Mouse (Mus musculus): Measurements from ENCODE around the gene Eipr1. TPM values are rescaled to one million over a fixed set of nuclear protein-coding genes. Genes with fewer than 3 reads are reported as not detected.
"Not testable (repeated sequence)": the region's sequence is repeated elsewhere in the genome, so short reads cannot be mapped to it uniquely, and the experiment has no call there.

Gene Eipr1
- 10 to 100 TPM; 63.9 to 65.5 TPM for total RNA-seq (2021)

DNA sequence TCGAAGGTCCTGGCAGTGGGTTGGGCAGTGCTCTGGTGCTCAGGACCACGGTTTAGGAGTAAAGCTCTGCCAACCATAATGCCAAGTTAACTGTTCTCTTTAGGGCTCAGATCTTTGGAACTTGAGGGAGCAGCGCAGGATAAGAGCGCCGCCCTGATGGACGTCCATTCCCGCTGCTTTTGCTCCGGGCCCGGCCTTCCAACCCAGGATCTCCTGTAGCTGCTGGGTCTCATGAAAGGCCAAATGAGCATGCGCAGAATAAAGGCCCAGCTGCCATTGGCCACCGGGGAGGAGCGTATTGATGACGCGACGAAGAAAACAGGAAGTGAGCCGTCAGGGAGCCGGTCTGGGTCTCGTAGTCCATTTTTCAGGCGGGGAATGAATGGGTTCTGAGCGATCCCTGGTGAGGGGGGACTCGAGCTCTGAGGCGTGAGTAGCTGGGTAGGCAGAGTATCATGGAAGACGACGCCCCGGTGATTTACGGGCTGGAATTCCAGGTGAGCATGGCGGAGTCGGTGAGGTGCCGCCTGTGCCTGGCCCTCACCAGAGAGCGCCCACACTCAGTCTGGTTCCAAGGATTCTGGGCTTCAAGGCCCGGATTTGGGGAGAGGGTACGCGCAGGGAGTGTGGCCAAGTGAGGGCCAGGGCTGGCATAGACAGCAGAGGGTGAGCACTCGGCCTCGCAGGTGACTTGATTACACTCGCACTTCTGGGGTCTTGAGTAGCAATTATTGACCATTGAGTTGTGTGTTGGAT lies at the start of gene Eipr1:
Eipr1 (plus strand) TSS at position 296 of the 756 bp plus-strand sequence.
- intact Hi-C loops (cut with DNase I): loop anchor here (2.0 to 5.0 kb wide), 2 partner anchors 49 to 77 kb away; partner anchors contain the start of gene Adi1
- DNase-seq (ENCODE audit: low spot score in 2 of 2): peak; percentile 89 to 91

DNA sequence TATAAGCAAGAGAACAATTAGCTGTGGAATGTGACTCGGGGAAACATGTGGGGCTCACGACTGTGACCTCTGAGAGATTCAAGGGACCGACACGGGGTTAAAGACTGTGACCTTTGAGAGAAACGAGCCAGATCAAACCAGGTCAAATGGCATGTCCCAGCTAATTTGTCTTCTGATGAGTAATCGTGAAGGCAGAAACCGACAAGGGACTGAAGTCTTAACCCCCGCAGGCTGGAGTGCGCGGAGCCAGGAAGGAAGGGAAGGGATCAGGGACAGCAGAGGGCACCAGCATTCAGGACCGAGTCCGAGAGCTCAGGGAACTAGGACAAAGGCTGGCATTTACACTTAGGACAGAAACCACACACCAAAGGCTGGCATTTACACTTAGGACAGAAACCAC lies 47.2 kb upstream of the Eipr1 start:
- intact Hi-C loops (cut with DNase I): loop anchor here (5.0 to 10.0 kb wide), 2 partner anchors 48 to 430 kb away; partner anchors contain the start of genes Eipr1 and Trappc12
- DNase-seq (ENCODE audit: low spot score in 2 of 2): no peak

DNA sequence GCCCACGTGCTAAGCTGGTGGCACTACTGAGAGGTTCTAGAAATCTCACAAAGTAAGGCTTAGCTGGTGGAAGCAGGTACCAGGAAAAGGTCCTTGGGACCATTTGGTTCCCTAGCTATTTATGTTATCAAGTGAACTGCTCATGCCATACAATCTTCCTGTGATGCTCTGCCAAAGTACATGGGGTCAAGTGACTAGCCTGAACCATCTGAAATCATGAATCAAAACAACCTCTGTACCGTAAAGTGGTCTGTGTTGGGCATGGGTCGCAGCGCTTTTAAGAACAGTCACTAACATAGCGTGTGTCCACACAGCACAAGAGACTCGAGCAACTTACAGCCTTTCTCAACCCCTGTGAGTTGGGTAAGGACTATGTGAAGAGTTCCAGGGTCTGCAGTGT lies 46.4 kb upstream of the Eipr1 start:
- DNase-seq (ENCODE audit: low spot score in 2 of 2): no peak
- intact Hi-C loops (cut with DNase I): loop anchor here (10.0 kb wide), 1 partner anchor 430 kb away; no protein-coding TSS in a partner anchor

DNA sequence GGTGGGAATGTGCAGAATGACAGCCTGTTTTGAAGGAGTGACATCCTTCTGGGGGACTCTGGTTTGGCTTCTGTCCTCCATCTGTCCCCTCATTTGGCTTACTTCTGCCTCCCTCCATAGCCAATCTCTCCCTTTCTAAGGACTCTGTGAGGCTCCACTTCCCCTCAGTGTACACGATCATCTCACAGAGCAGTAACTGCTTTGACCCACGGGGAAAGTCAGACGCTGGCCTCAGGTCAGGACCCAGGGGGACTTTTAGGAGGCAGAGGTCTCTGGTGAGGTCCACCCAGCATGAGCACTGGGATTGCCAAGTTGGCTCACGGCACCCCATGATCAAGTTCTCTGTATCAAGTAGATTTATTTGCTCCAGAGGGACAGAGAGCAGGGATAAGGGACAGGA lies 43.4 kb upstream of the Eipr1 start:
- no peak for DNase-seq (ENCODE audit: low spot score in 2 of 2)

DNA sequence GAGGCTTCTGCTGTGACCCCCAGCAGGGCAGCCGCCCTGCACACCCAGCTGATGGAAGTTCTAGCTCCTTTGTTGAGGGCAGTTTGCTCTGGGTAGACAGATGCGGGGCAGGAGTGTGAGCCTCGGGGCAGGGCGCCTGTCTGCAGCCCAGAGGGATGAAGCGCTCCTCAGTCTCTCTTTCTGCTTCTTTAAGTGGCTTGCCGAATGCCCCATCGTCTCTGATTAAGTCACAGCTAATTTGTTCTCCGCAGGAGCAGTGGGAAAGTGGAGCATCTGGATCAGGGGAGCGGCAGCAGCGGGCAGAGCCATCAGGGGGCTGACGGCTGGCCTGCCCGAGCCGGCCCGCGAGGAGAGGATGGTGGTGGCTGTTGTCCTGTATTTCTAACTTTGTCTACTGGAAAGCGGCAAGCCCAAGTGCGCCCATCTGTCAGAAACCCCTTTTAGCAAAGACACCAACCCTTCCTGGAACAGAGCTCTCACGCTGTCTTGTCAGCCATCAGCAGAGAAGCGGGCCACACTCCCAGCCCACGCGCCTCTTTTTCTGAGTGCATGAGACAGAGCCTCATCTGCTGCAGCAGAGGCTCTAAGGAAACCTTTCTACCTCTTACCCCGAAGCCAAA lies 40.9 kb upstream of the Eipr1 start:
- DNase-seq (ENCODE audit: low spot score in 2 of 2): peak; percentile 84 to 86
- intact Hi-C loops (cut with DNase I): no loop called here

More for the DNA sequence above, 43.4 kb upstream of the Eipr1 start:
- intact Hi-C loops (cut with DNase I): loop anchor here (10.0 kb wide), 1 partner anchor 427 kb away; no protein-coding TSS in a partner anchor

DNA sequence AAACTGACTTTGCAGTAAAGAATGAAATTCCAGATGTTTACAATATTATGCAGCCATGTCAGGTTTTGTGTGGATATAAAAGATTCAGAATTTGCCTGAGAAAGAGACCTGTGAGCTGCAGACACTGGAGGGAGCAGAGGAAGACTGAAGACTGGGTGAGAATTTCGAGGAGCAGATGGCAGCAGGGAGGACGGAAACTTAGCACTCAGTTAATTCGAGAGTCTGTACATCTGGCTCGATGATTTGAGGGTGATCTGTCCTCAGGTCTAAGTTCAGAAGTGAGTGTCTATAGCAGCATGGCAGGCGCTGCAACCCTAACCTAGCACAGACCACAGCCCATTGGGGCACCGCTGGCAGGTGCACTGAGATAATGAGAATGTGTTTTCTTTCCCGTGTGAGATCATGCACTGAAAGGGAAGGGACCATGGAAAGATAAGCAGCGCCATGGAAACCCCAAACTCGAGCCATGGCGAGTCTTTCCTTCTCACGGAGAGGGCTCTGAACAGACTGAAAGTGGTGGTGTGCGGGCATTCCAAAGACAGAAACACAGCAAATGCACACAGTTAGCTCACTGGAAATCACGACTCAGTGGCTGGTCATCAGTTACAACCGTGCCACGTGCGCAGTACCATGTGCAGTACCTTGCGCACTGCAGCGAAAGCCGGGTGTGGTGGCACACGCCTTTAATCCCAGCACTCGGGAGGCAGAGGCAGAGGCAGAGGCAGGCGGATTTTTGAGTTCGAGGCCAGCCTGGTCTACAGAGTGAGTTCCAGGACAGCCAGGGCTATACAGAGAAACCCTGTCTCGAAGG lies 36.6 kb upstream of the Eipr1 start:
- DNase-seq (ENCODE audit: low spot score in 2 of 2): no peak
- intact Hi-C loops (cut with DNase I): no loop called here

DNA sequence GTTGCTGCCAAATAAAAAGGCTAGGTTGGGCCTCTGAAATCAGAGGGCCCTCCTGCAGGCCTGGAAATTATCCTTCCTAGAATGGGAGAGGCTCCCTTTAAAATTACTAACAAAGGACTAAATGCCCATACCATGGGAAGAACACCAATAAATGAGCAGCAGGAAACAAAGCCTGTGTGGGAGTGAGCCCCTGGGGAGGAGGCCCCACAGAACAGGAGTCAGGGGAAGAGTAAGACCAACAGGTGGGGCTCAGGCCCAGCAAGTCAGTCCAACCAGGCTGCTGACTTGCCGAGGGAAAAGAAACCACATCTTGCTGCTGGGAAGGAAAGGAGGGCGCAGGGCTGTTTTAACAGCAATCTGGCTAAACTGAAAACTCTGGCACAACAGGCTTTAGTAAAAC lies 34.5 kb upstream of the Eipr1 start:
- DNase-seq (ENCODE audit: low spot score in 2 of 2): no peak
- intact Hi-C loops (cut with DNase I): no loop called here

DNA sequence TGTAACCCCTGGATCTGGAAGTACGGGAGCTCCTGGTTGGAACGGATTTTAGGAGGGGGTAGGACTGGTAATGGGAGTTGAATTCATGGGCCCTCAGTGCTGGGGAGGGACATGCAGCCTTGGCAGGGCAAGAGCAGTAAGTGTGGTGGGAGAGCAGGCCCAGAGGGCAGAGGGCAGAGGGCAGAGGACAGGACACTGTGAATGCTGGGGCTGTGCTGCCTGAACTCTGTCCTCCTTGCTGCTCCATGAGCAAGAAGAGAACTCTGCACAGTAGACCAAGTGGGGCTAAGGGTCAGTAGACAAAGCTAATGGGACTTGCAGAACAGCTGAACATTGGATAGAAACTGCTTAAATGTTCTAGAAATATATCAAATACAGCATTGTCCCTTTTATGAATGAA lies 33.5 kb upstream of the Eipr1 start:
- no peak for DNase-seq (ENCODE audit: low spot score in 2 of 2)
- intact Hi-C loops (cut with DNase I): no loop called here

DNA sequence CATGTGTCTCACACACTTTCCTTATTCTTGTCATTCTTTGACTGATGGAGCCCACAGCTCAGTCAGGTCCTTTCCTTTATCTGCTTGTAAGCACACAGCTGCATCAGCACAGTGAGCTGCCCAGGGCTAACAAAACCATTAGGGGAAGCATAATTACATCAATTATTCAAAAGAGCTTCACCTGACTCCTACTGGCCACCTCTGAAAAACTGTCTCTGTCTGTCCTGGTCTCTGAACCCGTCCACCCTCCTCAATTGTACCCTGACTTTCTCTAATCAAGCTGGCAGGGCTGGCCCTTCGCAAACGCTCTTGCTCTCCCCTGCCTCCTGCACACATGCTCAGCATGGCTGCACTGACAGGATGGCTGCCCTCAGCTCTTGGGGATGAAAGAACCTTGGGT lies 27.2 kb upstream of the Eipr1 start:
- intact Hi-C loops (cut with DNase I): no loop called here
- DNase-seq (ENCODE audit: low spot score in 2 of 2): no peak

DNA sequence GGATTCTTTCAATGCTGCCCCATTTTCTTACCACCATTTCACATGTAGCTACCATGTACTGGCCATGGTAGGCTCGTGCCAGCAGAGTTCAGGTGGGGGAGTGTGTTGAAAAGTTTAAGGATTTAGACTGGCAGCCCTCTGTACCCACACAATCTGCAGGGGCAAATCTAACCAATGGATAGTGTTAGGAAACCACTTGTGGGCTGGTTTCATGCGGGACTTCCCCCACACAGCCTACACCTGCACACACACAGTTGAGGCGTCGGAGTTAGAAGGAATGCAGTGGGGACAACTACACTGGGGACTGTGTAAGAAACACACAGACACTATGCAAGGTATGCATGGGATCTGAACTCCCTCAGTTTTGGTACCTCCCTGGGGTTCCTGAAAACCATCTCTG lies 25.4 kb upstream of the Eipr1 start:
- intact Hi-C loops (cut with DNase I): no loop called here
- no peak for DNase-seq (ENCODE audit: low spot score in 2 of 2)

DNA sequence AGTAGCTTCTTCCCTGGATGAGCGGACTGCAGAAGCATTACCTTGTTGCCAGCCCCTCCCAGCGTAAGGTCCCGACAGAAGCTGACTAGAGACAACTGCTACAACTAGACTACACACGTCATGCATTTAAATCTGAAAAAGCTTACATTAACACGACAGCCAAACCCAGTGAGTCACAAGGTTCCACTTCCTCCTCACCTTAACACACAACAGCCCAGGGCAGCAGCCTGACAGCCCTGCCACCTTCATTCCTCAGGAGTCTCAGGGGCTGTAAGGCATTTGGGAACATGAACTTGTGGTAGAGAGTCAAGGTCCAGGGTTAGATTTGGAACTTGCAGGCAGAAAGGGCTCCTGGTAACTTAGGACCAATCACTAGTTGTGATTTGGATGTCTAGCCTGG lies 24.5 kb upstream of the Eipr1 start:
- intact Hi-C loops (cut with DNase I): no loop called here
- no peak for DNase-seq (ENCODE audit: low spot score in 2 of 2)

DNA sequence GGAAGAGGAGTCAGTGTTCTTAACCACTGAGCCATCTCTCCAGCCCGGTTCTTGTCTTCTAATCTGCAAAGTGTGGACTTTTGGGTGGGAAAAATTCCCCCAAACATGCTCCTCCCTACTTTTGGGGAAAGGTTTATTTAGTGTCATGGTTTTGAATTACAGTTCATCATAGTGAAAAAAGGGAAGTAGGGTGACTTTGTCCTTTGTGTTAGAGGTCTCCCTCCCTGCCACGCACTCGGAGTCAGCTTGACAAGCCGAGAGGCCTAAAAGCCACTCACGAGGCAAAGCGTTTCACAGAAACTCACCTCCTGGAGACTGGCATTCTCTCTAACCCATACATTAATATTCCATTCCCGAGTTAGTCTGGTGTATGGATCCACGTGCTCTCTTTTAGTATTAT lies 19.0 kb upstream of the Eipr1 start:
- intact Hi-C loops (cut with DNase I): no loop called here
- DNase-seq (ENCODE audit: low spot score in 2 of 2): no peak

DNA sequence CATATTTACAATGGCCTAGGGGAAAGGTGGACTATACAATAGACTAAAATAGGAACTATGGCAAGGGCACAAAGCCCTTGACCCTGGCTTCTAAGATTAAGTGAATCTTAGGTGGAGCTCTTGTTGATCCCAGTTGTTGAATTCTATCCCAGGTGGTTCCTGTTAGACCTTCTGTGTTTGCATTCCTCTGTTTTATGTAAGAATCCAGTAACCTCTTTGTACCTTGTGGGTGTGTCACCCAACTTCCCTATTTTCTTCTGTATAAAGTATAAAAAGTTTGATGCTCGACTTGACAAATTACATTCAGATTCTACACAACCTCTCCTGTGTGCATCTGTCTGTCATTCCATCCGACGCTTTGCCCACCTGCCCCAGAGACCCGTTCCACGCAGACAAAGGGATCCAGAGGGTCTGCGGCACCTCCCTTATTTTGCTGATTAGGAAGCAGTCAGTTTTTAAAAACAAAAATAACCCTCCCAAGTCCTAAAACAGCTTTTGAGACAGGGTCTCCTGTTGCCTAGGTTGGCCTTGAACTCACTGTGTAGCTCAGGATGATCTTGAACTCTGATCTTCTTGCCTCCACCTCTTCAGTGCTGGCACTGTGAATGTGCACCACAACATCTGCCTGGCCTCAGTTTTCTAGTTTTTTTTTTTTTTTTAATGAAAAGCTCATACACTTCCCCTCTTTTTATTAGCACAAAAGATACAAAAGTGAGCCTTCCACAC lies 17.9 kb upstream of the Eipr1 start:
- DNase-seq (ENCODE audit: low spot score in 2 of 2); intact Hi-C loops (cut with DNase I): not testable (repeated sequence)

DNA sequence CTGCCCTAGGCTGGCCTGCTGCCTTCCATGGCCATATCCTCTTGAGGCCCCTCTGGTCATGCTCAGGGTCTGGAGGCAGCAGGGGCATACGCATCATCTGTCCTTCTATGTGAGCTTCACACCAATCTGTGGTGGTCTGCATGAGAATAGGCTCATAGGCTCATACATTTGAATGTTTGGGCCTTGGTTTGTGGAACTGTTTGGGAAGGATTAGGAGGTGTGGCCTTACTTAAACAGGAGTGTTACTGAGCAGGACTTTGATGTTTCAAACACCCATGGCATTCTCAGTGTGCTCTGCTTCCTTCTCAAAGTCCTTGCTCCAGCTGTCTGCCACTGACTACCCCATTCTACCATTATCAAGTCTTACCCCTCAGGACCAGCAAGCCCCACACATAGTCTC lies 17.3 kb upstream of the Eipr1 start:
- no peak for DNase-seq (ENCODE audit: low spot score in 2 of 2)
- intact Hi-C loops (cut with DNase I): no loop called here

DNA sequence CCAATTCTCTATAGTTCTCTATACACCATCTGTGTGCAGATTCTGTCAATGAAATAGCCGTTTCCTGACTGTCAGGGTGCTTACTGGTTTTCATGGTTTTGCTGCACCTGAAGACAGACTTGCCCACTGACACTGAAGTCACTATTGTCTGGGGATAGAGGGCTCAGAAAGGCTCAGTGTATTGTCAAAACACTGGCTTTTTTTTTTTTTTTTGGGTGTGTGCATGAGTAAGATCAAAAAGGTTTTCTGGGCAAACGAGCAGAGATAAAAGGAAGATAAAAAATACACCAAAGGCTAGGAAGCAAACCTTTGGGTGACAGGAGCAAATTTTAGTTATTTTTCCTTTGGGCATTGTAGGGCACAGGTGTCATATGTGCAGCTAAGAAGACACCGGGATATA lies 16.3 kb upstream of the Eipr1 start:
- intact Hi-C loops (cut with DNase I): no loop called here
- no peak for DNase-seq (ENCODE audit: low spot score in 2 of 2)

DNA sequence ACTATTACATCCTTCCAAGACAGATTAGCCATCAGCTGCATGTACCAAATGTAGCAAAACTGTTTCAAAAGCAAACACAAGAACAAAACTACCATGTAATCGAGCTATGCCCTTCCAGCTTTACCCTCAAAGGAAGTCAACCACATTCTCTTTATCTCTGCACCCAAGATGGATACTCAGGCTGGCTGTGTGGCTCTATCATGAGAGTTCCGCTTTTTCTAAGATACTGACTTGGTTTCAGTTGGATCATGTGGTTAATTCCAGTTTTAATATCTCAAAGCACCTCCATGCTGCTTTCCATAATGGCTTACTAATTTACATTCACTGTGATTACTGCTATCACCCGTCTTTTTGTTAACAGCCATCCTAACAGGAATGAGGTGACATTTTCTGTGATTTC lies 8.3 kb upstream of the Eipr1 start:
- DNase-seq (ENCODE audit: low spot score in 2 of 2): no peak
- intact Hi-C loops (cut with DNase I): no loop called here

DNA sequence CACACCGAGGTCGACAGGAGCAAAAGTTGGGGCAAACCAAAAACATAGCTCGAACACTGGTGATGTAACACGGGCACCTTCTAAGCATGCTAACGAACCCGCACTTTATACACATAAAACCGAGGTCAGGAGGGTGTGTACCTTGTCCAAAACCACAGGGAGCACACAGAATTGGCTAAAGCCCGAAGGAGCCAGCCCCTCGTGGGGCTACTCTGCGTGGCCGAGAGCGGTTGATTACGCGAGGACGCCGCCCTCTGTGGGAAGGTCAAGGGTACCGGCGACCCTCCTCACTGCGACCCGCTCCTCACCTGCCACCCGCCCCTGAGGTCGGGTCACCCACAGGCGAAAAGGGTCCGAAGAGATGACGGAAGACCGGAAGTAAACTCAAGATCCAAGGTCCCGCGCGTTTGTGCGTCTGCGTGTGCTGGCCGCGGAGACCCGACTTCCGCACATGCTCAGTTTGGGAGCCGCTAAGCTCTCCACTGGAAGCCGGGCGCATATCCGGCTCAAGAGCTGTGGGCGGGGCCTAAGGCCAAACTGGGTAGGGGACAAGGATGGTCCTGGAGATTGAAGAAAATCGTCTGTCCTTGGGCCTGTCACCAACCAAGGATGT lies 1.5 kb upstream of the Eipr1 start, which contains the start of gene Trappc12:
Trappc12 (minus strand) TSS at position 452 of the 613 bp plus-strand sequence.
- intact Hi-C loops (cut with DNase I): loop anchor here (2.0 to 5.0 kb wide), 2 partner anchors 48 to 75 kb away; partner anchors contain the start of gene Adi1

DNA sequence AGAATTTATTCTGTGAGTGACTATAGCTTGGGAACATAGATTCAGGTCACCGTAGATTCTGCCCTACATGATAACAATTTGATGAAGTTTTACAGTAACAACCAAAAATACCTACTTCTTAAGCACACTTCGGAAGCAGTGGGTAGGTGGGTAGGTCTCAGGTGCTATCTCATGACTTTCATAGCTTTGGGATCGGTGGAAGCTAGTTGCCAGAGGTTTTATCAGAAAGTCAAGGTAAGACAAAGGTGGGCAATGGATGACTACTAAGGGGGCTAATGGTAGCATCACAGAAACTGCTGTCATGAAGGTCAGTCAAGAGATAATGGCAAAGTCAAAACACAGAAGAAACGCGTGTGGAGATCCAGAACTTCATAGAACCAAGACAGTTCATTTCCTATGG lies 727 bp upstream of the Eipr1 start:
- DNase-seq (ENCODE audit: low spot score in 2 of 2): no peak
- intact Hi-C loops (cut with DNase I): loop anchor here (2.0 to 5.0 kb wide), 2 partner anchors 49 to 76 kb away; partner anchors contain the start of gene Adi1

More for the DNA sequence above, 1.5 kb upstream of the Eipr1 start, which contains the start of gene Trappc12:
- DNase-seq (ENCODE audit: low spot score in 2 of 2): peak; percentile 83

DNA sequence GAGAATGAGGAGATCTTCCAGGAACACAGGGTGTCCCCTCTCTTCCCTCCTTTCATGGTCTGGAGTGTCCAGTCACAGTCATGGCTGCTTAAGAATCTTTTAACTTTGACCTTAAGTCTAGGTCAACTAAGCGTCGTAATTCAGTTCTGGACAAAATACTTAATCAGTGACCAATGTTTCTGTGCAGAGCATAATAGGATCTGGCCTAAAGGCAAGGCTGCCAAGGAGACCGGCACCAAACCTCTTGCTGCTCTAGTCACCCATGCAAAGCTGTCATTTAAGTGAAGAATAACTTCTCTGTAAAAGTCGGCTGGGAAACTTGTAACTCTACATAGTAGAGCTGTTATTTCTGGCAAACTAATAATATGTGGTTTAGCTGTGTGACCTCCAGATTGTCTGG lies 4.4 kb downstream of the Eipr1 start:
- no peak for DNase-seq (ENCODE audit: low spot score in 2 of 2)
- intact Hi-C loops (cut with DNase I): no loop called here
